Mouse (Mus musculus): ENCODE results near the gene Serpina3b. TPM values are rescaled to one million over a fixed set of nuclear protein-coding genes. Genes with fewer than 3 reads are reported as not detected.
"Not testable (repeated sequence)": the region's sequence is repeated elsewhere in the genome, so short reads cannot be mapped to it uniquely, and the experiment has no call there.

The Serpina3b gene
- polyA plus RNA-seq (2016; fragmentation: Nextera tagmentation; extraction: Ambion mirVana) = 0.10 TPM in 1 of 2 replicates, not detected in the other

DNA sequence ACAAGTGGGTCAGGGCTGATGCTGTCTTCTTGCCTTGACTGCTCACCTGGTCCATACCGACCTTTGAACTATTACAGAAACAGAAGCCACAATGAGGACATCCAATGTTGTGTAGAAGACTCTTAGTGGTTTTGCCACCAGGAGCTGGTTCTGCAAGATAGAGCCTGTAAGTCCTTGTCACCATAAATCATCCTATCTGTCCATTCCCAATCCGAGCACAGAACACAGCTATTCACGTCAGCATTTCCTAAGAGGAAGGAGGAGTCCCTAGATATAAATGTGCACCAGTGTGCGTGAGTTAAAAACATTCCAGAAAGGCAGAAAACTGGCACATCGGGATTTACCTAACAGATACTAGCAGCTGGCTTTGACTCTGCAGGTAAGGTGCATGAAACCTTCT, at the start of gene Serpina3b:
TSS of gene Serpina3b (plus strand) at position 301 of the 400 bp plus-strand sequence.
- H3K4me3 ChIP-seq = no peak within 1 kb of the TSS
- H3K4me2 ChIP-seq = no peak within 1 kb of the TSS
- no peaks in the 10 kb centered on the region for H3K27me3 ChIP-seq (replicated peaks)
- WGBS (ENCODE audit: insufficient replicate concordance) = 51% methylated on average over 5 of the region's 5 CpGs
- no peak within 1 kb of the TSS for H3K27ac ChIP-seq
- H3K9ac ChIP-seq = no peak within 1 kb of the TSS
- ATAC-seq = no peak
- H3K4me1 ChIP-seq = no peaks in the 10 kb centered on the region
- H3K9me3 ChIP-seq (replicated peaks) = no peaks in the 10 kb centered on the region
- no peaks in the 10 kb centered on the region for H3K36me3 ChIP-seq

DNA sequence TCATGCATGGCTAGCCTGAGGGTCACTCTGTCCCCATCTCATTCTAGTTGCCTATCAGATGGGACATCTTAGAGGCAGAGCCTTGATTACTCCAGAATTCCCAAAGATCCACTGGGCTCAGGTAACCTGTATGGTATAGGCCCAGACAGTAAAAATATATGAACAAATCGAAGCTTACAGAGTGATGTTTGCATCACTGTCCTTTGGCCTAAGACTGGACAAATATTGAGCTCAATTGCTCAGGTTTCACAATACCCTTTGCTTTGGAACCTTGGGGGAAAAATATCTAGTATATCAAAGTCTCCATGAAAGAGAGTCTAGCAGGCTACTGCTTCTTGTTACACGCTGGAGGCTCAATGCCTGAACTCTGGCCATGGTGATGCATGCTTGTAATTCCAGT, 37.7 kb upstream of the Serpina3b start:
- no peaks in the 10 kb centered on the region for H3K27me3 ChIP-seq (replicated peaks)
- 56% methylated on average over 2 of the region's 2 CpGs for WGBS (ENCODE audit: insufficient replicate concordance)
- no peak overlapping the region for H3K4me3 ChIP-seq
- H3K4me2 ChIP-seq = no peak overlapping the region
- ATAC-seq = no peak
- H3K36me3 ChIP-seq = no peaks in the 10 kb centered on the region
- no peaks in the 10 kb centered on the region for H3K4me1 ChIP-seq
- no peak overlapping the region for H3K9ac ChIP-seq
- no peaks in the 10 kb centered on the region for H3K9me3 ChIP-seq (replicated peaks)
- H3K27ac ChIP-seq = no peak overlapping the region

- H3K4me2 ChIP-seq = no peak overlapping the region
- no peaks in the 10 kb centered on the region for H3K4me1 ChIP-seq
- ATAC-seq = no peak
- H3K4me3 ChIP-seq = no peak overlapping the region
- H3K9ac ChIP-seq = no peak overlapping the region
- no peaks in the 10 kb centered on the region for H3K27me3 ChIP-seq (replicated peaks)
- WGBS (ENCODE audit: insufficient replicate concordance) = 56% methylated on average over 1 of the region's 1 CpGs
- no peaks in the 10 kb centered on the region for H3K36me3 ChIP-seq
- H3K27ac ChIP-seq = no peak overlapping the region
- H3K9me3 ChIP-seq (replicated peaks) = no peaks in the 10 kb centered on the region
Measured at GRCm38 (mm10) chr12:104091303-104091702, 36.5 kb upstream of the Serpina3b start.

- Histone ChIP-seq H3K9ac (no peak within 1 kb of the TSS), H3K4me3 (no peak within 1 kb of the TSS), H3K9me3 (replicated peaks) (0 out of 2 replicates have a peak, but pooled peaks cover 4% of the 10 kb centered on the region), H3K27me3 (replicated peaks) (no peaks in the 10 kb centered on the region), H3K4me2 (no peak within 1 kb of the TSS), H3K27ac (no peak within 1 kb of the TSS), H3K4me1 (no peaks in the 10 kb centered on the region), H3K36me3 (no peaks in the 10 kb centered on the region)
- ATAC-seq = no peak
- WGBS (ENCODE audit: insufficient replicate concordance) = 72% methylated on average over 6 of the region's 6 CpGs
Measured at GRCm38 (mm10) chr12:104100768-104101167, 27.0 kb upstream of the Serpina3b start, which contains the start of gene Serpina5. Gene Serpina5, plus strand, starts transcription at chr12:104101113.

GRCm38 (mm10) chr12:104105847-104106246, 21.9 kb upstream of the Serpina3b start:
- H3K9ac ChIP-seq = no peak overlapping the region
- no peak for ATAC-seq
- no peak overlapping the region for H3K4me2 ChIP-seq
- H3K9me3 ChIP-seq (replicated peaks) = no peaks in the 10 kb centered on the region
- H3K27ac ChIP-seq = no peak overlapping the region
- H3K4me3 ChIP-seq = no peak overlapping the region
- H3K27me3 ChIP-seq (replicated peaks) = no peaks in the 10 kb centered on the region
- H3K36me3 ChIP-seq = no peaks in the 10 kb centered on the region
- no peaks in the 10 kb centered on the region for H3K4me1 ChIP-seq

- Histone ChIP-seq H3K27me3 (replicated peaks) (no peaks in the 10 kb centered on the region), H3K4me1 (no peaks in the 10 kb centered on the region), H3K4me3 (no peak overlapping the region), H3K27ac (no peak overlapping the region), H3K9me3 (replicated peaks) (no peaks in the 10 kb centered on the region), H3K36me3 (no peaks in the 10 kb centered on the region), H3K4me2 (no peak overlapping the region), H3K9ac (no peak overlapping the region)
- ATAC-seq = no peak
Measured at GRCm38 (mm10) chr12:104106919-104107318, 20.9 kb upstream of the Serpina3b start.

GRCm38 (mm10) chr12:104108507-104108906, 19.3 kb upstream of the Serpina3b start:
- Histone ChIP-seq H3K36me3 (no peaks in the 10 kb centered on the region), H3K9ac (no peak overlapping the region), H3K4me3 (no peak overlapping the region), H3K4me1 (no peaks in the 10 kb centered on the region), H3K27ac (no peak overlapping the region), H3K9me3 (replicated peaks) (no peaks in the 10 kb centered on the region), H3K4me2 (no peak overlapping the region), H3K27me3 (replicated peaks) (no peaks in the 10 kb centered on the region)
- 39% methylated on average over 2 of the region's 2 CpGs for WGBS (ENCODE audit: insufficient replicate concordance)
- ATAC-seq = no peak

DNA sequence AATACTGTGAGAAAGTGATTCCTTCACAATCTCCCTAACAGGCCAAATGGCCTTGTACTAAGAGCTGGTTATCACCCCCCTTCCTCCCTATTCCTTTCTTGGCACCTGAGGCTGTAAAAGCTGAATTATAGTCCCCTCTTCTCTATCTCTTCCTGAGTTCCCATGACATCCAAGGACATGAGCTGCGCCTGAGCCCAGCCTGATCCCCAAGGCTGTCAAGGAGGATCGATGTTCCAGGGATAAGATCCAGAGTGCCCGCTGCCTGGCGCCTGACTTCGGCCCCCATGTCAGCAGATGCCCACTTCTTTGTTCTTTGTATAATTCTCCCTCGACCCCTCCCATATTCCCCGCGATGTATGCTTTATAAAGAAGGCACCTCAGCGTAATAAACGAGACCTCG, 15.5 kb upstream of the Serpina3b start, which contains the start of gene Serpina3a:
TSS of gene Serpina3a (plus strand) at position 392 of the 400 bp plus-strand sequence.
- not testable (repeated sequence) for H3K4me1 ChIP-seq; H3K4me2 ChIP-seq; H3K9ac ChIP-seq; H3K9me3 ChIP-seq (replicated peaks); H3K27ac ChIP-seq; H3K36me3 ChIP-seq; ATAC-seq; H3K27me3 ChIP-seq (replicated peaks); H3K4me3 ChIP-seq
- WGBS (ENCODE audit: insufficient replicate concordance) = 77% methylated on average over 11 of the region's 11 CpGs

- no peaks in the 10 kb centered on the region for H3K27me3 ChIP-seq (replicated peaks)
- no peaks in the 10 kb centered on the region for H3K9me3 ChIP-seq (replicated peaks)
- no peak overlapping the region for H3K4me2 ChIP-seq
- H3K27ac ChIP-seq = no peak overlapping the region
- no peaks in the 10 kb centered on the region for H3K4me1 ChIP-seq
- WGBS (ENCODE audit: insufficient replicate concordance) = 46% methylated on average over 3 of the region's 3 CpGs
- H3K36me3 ChIP-seq = no peaks in the 10 kb centered on the region
- no peak overlapping the region for H3K4me3 ChIP-seq
- ATAC-seq = no peak
- no peak overlapping the region for H3K9ac ChIP-seq
Measured at GRCm38 (mm10) chr12:104114921-104115579, 12.7 kb upstream of the Serpina3b start.

DNA sequence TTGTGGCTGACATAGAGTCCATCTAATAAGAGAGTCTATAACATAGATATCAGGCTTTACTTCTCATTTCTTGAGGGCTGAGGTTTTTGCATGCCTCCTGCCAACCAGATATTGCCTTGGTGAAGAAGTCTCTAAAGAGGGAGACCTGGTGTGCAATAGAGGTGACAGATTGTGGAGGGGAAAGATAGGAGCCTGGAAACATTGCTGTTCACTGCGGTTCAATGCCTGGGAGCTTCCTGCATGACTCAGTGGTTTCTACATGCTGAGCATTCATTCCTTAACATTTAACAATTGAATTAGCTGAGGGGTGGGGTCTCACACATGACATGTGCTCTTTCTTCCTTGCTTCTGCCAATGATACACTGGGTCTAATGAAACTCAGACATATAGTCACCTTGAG, 4.7 kb upstream of the Serpina3b start:
- no peaks in the 10 kb centered on the region for H3K9me3 ChIP-seq (replicated peaks)
- no peak overlapping the region for H3K27ac ChIP-seq
- H3K36me3 ChIP-seq = no peaks in the 10 kb centered on the region
- WGBS (ENCODE audit: insufficient replicate concordance) = 29% methylated on average over 1 of the region's 1 CpGs
- H3K9ac ChIP-seq = no peak overlapping the region
- H3K4me3 ChIP-seq = no peak overlapping the region
- H3K4me1 ChIP-seq = no peaks in the 10 kb centered on the region
- no peak for ATAC-seq
- H3K4me2 ChIP-seq = no peak overlapping the region
- H3K27me3 ChIP-seq (replicated peaks) = no peaks in the 10 kb centered on the region

DNA sequence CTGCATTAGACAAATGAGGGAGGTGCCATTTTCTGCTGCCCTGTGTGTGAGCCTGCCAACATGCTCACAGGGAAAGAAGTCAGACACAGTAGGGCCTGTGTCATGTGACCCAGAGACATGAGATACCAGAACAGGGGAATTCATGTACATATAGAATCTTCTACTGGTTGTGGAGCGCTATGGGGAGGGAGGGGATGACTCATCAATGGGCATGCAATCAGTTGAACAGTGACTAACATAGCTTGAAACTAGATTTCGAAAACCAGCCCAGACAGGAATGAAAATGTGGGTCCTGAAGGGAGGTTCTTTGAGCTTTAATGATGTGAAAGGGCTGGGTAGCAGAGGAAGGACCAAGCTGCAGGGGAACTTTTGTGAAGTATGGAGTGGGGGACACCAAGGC, 3.8 kb upstream of the Serpina3b start:
- H3K9ac ChIP-seq = no peak overlapping the region
- no peak overlapping the region for H3K4me2 ChIP-seq
- no peak for ATAC-seq
- H3K27me3 ChIP-seq (replicated peaks) = no peaks in the 10 kb centered on the region
- H3K36me3 ChIP-seq = no peaks in the 10 kb centered on the region
- no peaks in the 10 kb centered on the region for H3K9me3 ChIP-seq (replicated peaks)
- no peaks in the 10 kb centered on the region for H3K4me1 ChIP-seq
- H3K4me3 ChIP-seq = no peak overlapping the region
- H3K27ac ChIP-seq = no peak overlapping the region
- 55% methylated on average over 2 of the region's 2 CpGs for WGBS (ENCODE audit: insufficient replicate concordance)

DNA sequence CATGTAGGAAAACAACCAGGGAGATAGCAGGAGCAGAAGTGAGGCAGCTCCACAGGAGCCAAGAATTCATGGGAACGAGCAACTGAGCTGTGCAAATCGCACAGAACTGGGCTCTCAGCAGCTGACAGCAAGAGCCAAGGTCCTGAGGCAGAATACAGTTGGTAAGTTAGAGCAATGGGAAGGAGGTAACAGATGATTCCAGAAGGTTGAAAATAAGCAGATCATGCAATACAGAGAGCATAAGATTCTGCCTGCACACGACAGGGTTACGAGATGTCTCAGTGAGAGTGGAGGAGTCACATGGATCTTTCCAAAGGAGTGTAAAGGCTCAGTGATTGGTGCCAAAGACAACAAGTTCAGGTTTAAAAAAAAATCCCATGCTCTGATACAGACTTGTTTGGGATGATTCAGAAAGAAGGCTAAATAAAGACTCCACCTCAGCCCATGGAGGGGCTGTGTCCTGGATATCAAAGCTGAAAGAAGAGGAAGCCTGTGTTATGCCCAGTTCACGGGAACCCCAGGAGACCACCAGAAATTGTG, 2.7 kb upstream of the Serpina3b start:
- H3K27ac ChIP-seq = no peak overlapping the region
- no peaks in the 10 kb centered on the region for H3K4me1 ChIP-seq

DNA sequence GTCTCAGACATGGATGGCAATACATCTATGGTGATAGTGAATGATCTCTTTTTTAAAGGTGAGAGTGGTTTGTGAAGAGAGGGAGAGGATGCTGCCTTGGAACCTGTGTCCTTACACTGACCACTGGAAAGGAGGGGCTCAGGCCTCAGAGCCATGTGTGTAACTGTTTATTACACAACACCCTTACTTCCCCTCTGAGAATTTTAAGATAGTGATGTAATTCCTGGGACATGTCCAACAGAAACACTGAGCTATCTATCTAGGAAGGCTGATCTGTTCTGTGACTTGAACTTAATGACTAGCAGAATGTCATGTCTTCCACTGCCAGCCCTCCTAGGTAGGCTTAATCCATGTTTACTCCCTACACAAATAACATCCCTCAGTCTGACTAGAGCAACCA, 3.2 kb downstream of the Serpina3b start:
- Histone ChIP-seq H3K27ac (no peak overlapping the region), H3K27me3 (replicated peaks) (no peaks in the 10 kb centered on the region), H3K36me3 (no peaks in the 10 kb centered on the region), H3K9ac (no peak overlapping the region), H3K4me2 (no peak overlapping the region), H3K4me1 (no peaks in the 10 kb centered on the region), H3K9me3 (replicated peaks) (no peaks in the 10 kb centered on the region), H3K4me3 (no peak overlapping the region)
- ATAC-seq = no peak

More for the DNA sequence above, 2.7 kb upstream of the Serpina3b start:
- H3K9me3 ChIP-seq (replicated peaks) = no peaks in the 10 kb centered on the region
- H3K4me3 ChIP-seq = no peak overlapping the region
- H3K4me2 ChIP-seq = no peak overlapping the region
- WGBS (ENCODE audit: insufficient replicate concordance) = 69% methylated on average over 5 of the region's 5 CpGs
- H3K36me3 ChIP-seq = no peaks in the 10 kb centered on the region
- H3K9ac ChIP-seq = no peak overlapping the region
- no peak for ATAC-seq
- no peaks in the 10 kb centered on the region for H3K27me3 ChIP-seq (replicated peaks)
